Mouse (Mus musculus) embryonic facial prominence, embryonic 14.5 days (tissue): ENCODE measurements at regions not wholly inside any gene's neighbourhood (a gene's known extent, or its start where the extent isn't known, plus 50 kb on each side); places are given as distances from the start of the nearest gene placed in this dataset.

Experiments
- ATAC-seq: fragments of 200-750 bp; cut with Nextera tagmentation; 2 replicates; pipeline ENCODE4 v1.8.0; 2017; ENCODE audit warnings: low read depth, moderate number of reproducible peaks, moderate TSS enrichment
- DNase-seq: peaks from one replicate; pipeline ENCODE4 v3.0.0-alpha.2; 2015; ENCODE audit warnings: low spot score
- H3K27ac ChIP-seq: fragments of 300-500 bp; sonication (generic); replicated peaks from 2 replicates; pipeline ENCODE4 v1.5.1; 2014; ENCODE audit warnings: low read depth, mild to moderate bottlenecking, low read length, moderate library complexity
- H3K27me3 ChIP-seq: fragments of 300-500 bp; sonication (generic); replicated peaks from 2 replicates; pipeline ENCODE4 v1.6.1; 2014; ENCODE audit warnings: low read length; ENCODE audit not compliant: control insufficient read depth, insufficient read depth
- H3K36me3 ChIP-seq: fragments of 300-500 bp; sonication (generic); 2 replicates; pipeline ENCODE4 v1.6.1; 2014; ENCODE audit warnings: low read length, mixed read lengths; ENCODE audit not compliant: control insufficient read depth, insufficient read depth
- H3K4me1 ChIP-seq: fragments of 300-500 bp; sonication (generic); 2 replicates; pipeline ENCODE4 v1.6.1; 2014; ENCODE audit warnings: antibody characterized with exemption, low read length; ENCODE audit not compliant: control insufficient read depth, insufficient read depth
- H3K4me2 ChIP-seq: fragments of 300-500 bp; sonication (generic); 2 replicates; pipeline ENCODE4 v1.6.1; 2014; ENCODE audit warnings: low read depth, mild to moderate bottlenecking, low read length, moderate library complexity, mixed read lengths
- H3K4me3 ChIP-seq: fragments of 300-500 bp; sonication (generic); 2 replicates; pipeline ENCODE4 v1.5.1; 2014; ENCODE audit warnings: low read depth, mild to moderate bottlenecking, low read length
- H3K9ac ChIP-seq: fragments of 300-500 bp; sonication (generic); 2 replicates; pipeline ENCODE4 v1.6.1; 2014; ENCODE audit warnings: low read depth, mild to moderate bottlenecking, low read length, moderate library complexity, mixed read lengths
- H3K9me3 ChIP-seq: fragments of 300-500 bp; sonication (generic); 2 replicates; pipeline ENCODE4 v1.6.1; 2016; ENCODE audit warnings: low read length; ENCODE audit not compliant: control insufficient read depth
- WGBS: fragments of 180-500 bp; shearing (Covaris S2); extraction: QIAGEN DNeasy Blood & Tissue Kit; methylation state at CpG from one replicate; pipeline ENCODE4 v1.1.7; 2014; 5-methylcytosine and 5-hydroxymethylcytosine counted together

DNA sequence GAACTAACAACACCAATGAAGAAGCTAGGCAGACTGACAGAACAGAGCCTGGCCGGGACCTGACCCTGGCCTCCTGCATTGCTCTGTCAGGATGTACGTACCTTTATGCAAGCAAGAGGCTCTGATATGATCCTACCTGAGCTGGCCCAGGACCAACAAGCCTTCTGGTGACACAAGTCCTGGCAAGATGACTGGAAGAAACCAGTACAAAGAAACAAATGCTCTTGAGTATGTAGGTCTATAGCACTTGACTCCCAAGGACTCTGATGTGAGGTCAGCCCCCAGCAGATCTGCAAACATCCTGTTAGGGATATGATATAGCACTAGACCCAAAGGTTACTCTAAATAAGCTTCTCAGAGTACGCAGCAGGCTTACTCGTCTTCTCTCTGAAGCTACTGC, 144.7 kb upstream of the Dyrk2 start:
- Histone ChIP-seq H3K4me1 (peaks cover 16% of the 10 kb centered on the region), H3K9me3 (no peaks in the 10 kb centered on the region), H3K9ac (no peak overlapping the region), H3K4me3 (no peak overlapping the region), H3K36me3 (no peaks in the 10 kb centered on the region), H3K27ac (peak overlapping the region; percentile 7), H3K4me2 (peak overlapping the region; percentile 2; the same call in 1 of the 2 replicates), H3K27me3 (no peaks in the 10 kb centered on the region)
- DNase-seq, result no peak
- no peak for ATAC-seq
- 81% methylated on average over 4 of the region's 4 CpGs for WGBS

DNA sequence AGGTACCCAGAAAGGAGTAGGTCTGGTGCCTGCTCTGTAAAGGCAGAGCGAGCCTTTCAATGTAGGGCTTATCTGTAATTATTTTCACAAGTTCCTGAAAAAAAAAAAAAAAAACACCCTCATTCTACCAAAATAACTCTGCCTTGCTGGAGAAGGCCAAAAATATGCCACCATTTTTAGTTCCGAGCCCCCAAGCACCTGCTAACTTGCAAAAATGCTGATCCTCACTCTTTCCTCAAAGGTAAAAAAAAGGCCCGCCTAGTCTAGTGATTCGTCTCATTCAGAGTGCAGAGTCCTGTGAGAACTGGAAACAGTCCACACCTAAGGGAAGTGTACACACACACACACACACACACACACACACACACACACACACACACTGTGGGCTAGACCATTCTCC, 143.7 kb upstream of the Dyrk2 start:
- Histone ChIP-seq H3K4me2 (no peak overlapping the region), H3K27me3 (no peaks in the 10 kb centered on the region), H3K27ac (no peak overlapping the region), H3K36me3 (no peaks in the 10 kb centered on the region), H3K4me1 (peaks cover 20% of the 10 kb centered on the region), H3K4me3 (no peak overlapping the region), H3K9me3 (no peaks in the 10 kb centered on the region), H3K9ac (no peak overlapping the region)
- ATAC-seq (no peak), DNase-seq (no peak)
- WGBS, result 79% methylated on average over 4 of the region's 4 CpGs

DNA sequence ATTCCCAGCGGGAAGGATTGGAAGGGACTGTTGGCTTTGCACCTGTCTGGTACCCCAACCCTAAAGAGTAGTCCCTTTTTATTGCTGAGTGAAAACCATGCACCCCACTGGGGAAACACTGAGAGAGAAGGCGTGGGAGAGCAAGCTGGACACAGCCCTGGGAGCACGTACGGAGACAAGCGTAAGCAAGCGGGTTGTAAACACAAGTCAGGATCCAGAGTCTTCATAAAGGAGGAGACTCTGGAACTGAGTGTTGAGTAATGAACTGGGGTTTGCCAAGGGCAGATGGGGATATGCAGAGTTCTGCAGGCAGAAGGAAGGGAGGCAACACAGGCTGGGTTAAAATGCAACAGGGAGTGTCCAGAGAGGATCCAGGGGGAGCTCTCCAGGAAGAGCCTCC, 141.5 kb upstream of the Dyrk2 start:
- Histone ChIP-seq H3K9me3 (no peaks in the 10 kb centered on the region), H3K4me3 (no peak overlapping the region), H3K27ac (no peak overlapping the region), H3K9ac (no peak overlapping the region), H3K27me3 (no peaks in the 10 kb centered on the region), H3K36me3 (no peaks in the 10 kb centered on the region), H3K4me2 (no peak overlapping the region), H3K4me1 (peaks cover 24% of the 10 kb centered on the region)
- ATAC-seq (no peak), DNase-seq (no peak)
- 75% methylated on average over 6 of the region's 6 CpGs for WGBS

DNA sequence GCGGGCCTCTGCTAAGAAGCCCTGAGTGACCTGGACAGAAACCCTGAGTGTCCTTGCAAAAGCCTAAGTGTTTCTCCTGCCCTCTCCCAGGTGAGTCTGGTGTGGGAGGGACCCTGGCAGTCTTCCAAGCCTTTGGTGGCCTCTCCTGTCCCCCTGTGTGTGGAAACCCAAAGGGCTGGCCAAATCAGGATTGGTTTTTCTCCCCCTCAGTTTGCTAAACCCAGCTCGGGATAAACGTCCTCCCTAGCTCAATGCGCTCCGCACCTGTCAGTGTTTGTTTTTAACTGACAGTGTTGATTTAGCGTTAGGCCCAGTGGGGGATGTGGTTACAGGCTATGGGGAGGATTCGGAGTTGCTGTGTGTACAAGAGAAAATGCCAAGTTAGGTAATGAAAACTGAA, 140.9 kb upstream of the Dyrk2 start:
- WGBS, result 41% methylated on average over 7 of the region's 7 CpGs
- Histone ChIP-seq H3K36me3 (no peaks in the 10 kb centered on the region), H3K27ac (no peak overlapping the region), H3K4me1 (peaks cover 24% of the 10 kb centered on the region), H3K4me2 (no peak overlapping the region), H3K9ac (no peak overlapping the region), H3K9me3 (no peaks in the 10 kb centered on the region), H3K4me3 (no peak overlapping the region), H3K27me3 (no peaks in the 10 kb centered on the region)
- peak; percentile 77 for ATAC-seq
- DNase-seq, result peak; percentile 79

DNA sequence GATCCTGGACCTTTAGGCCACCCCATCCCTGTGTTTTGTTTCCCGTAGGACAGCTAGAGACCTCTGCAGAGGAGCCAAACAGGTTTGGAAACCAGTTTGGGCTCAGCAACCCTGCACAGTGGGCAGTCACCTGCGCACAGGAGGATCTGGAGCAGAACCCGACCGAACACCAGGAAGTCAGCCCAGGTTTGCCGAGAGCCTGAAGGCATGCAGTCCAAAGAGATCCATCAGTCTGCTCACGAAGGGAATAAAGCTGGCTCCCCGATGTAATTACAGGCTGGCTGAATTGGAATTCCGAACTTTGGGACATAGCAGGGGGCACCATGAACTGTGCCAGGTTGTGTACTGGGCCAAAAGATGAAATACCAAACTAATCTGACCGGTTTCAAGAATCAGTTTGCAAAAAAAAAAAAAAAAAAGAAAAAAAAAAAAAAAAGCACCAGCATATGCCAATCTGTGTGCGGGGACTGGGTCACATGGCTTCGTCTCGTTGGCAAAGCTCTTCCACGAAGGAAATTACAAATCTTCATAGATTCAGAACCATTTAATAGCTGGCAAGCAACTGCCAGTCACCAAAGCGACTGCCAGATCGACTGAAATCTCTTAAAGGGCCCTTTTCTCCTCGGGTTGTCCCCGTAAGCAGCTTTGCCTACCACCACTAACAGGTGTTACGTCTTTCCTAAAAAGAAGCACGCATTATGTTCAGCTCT, 137.0 kb upstream of the Dyrk2 start:
- Histone ChIP-seq H3K9me3 (no peaks in the 10 kb centered on the region), H3K27ac (no peak overlapping the region), H3K27me3 (no peaks in the 10 kb centered on the region), H3K36me3 (no peaks in the 10 kb centered on the region), H3K9ac (no peak overlapping the region), H3K4me3 (no peak overlapping the region), H3K4me2 (no peak overlapping the region), H3K4me1 (peaks cover 14% of the 10 kb centered on the region; the same call in 1 of the 2 replicates)
- ATAC-seq, result peak; percentile 59; the same call in 1 of the 2 replicates
- 81% methylated on average over 19 of the region's 19 CpGs for WGBS
- DNase-seq, result no peak

DNA sequence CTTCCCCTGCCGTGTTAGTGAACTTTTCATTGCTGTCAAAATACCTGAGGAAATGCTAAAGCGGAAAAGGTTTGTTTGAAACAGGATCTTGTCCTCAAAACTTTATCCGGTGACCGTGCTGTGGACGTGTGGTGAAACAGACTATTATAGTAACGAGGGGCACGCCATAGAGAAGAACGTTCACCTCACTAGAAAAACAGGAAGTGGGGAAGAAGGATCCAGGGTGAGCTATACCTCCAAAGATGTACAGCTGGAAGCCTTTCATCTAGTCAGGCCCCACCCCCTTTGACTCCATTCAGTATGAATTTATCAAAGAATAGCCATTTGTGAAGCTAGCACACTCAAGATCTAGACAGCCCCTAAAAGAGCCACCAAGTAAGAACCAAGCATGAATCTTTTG, 135.5 kb upstream of the Dyrk2 start:
- Histone ChIP-seq H3K36me3 (no peaks in the 10 kb centered on the region), H3K27ac (no peak overlapping the region), H3K9ac (no peak overlapping the region), H3K9me3 (no peaks in the 10 kb centered on the region), H3K4me3 (no peak overlapping the region), H3K4me2 (no peak overlapping the region), H3K4me1 (peaks cover 8% of the 10 kb centered on the region; the same call in 1 of the 2 replicates), H3K27me3 (no peaks in the 10 kb centered on the region)
- ATAC-seq (no peak), DNase-seq (no peak)
- WGBS, result 87% methylated on average over 8 of the region's 8 CpGs

DNA sequence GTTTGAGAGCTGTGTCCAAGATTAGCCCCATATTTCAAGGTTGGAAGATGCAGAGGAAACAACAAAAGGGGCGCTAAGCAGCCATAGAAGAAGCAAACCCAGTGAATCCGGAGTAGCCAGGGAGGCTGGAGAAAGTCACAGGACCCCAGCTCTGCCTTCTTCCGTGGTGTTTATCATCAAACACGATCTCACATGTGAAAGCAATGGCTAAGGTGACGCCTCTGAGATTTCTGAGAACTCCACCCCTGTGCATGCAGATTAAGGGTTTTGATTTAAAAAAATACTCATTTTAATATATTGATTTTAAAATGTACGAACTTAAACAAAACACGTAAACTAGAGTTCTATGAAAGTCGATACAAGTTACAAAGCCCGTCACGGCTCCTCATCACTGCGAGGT, 134.4 kb upstream of the Dyrk2 start:
- H3K4me1 ChIP-seq, result peaks cover 7% of the 10 kb centered on the region; the same call in 1 of the 2 replicates
- H3K9ac ChIP-seq, result no peak overlapping the region
- ATAC-seq (no peak), DNase-seq (no peak)
- 87% methylated on average over 11 of the region's 11 CpGs for WGBS
- no peaks in the 10 kb centered on the region for H3K27me3 ChIP-seq
- H3K4me2 ChIP-seq, result no peak overlapping the region
- no peak overlapping the region for H3K27ac ChIP-seq
- H3K36me3 ChIP-seq, result no peaks in the 10 kb centered on the region
- no peaks in the 10 kb centered on the region for H3K9me3 ChIP-seq
- H3K4me3 ChIP-seq, result no peak overlapping the region

DNA sequence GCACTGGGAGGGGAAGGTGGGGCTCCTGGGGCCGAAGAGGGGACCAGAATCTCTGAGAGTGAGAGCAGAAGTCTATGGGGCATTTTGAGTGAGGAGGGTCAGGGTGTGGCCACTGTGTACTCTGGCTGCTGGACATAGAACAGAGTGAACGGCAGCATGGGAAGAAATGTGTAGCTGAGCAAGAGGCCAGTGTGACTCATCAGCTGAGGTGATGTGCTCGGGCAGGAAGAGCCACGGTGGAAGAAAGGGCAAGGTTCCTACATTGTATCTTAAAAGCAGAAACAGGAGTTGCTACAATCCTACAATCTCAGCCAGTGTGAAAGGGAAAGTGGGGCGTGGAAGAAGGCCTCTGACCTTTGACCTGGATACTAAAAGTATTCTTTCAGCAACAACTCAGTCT, 133.8 kb upstream of the Dyrk2 start:
- no peaks in the 10 kb centered on the region for H3K27me3 ChIP-seq
- DNase-seq (no peak), ATAC-seq (no peak)
- 57% methylated on average over 5 of the region's 5 CpGs for WGBS
- peaks cover 4% of the 10 kb centered on the region; the same call in 1 of the 2 replicates for H3K4me1 ChIP-seq
- H3K36me3 ChIP-seq, result no peaks in the 10 kb centered on the region
- H3K4me3 ChIP-seq, result no peak overlapping the region
- no peaks in the 10 kb centered on the region for H3K9me3 ChIP-seq
- H3K4me2 ChIP-seq, result no peak overlapping the region
- H3K27ac ChIP-seq, result no peak overlapping the region
- no peak overlapping the region for H3K9ac ChIP-seq

DNA sequence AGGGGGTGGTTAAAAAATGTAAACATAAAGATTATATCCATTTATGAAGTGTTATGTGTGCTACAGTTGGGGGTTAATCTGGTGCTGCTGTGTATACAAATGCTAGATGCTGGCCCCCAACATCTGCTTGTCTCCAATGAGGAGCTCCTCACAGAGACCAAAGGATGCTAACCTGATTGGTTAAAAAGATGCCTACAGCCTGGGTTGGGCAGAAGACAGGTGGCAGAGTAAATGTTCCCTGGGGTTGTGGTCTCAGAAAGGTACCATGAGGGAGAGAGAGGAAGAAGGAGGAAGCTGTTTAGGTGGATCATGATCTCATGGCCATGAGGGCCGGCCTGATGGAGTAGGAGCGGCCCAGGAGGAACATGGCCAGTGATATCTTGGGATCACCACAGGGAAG, 133.0 kb upstream of the Dyrk2 start:
- Histone ChIP-seq H3K9me3 (no peaks in the 10 kb centered on the region), H3K36me3 (no peaks in the 10 kb centered on the region), H3K4me1 (no peaks in the 10 kb centered on the region), H3K27me3 (no peaks in the 10 kb centered on the region), H3K9ac (no peak overlapping the region), H3K27ac (no peak overlapping the region), H3K4me3 (no peak overlapping the region), H3K4me2 (no peak overlapping the region)
- DNase-seq (no peak), ATAC-seq (no peak)
- WGBS, result 90% methylated on average over 2 of the region's 2 CpGs
